Mouse (Mus musculus): Measurements from ENCODE around the gene Slc13a1. TPM values are rescaled to one million over a fixed set of nuclear protein-coding genes. Genes with fewer than 3 reads are reported as not detected.

Gene Slc13a1
- polyA plus RNA-seq, 1 experiment from 2014 or later = 0.24 TPM

GRCm38 (mm10) chr6:24059754-24060153, 108.1 kb downstream of the Slc13a1 start:
- no peak for ATAC-seq (ENCODE audit: low read depth)
- H3K4me3 ChIP-seq = no peak overlapping the region
- no peaks in the 10 kb centered on the region for H3K36me3 ChIP-seq
- H3K27me3 ChIP-seq = no peaks in the 10 kb centered on the region
- no peak overlapping the region for H3K4me2 ChIP-seq
- WGBS = 77% methylated on average over 3 of the region's 3 CpGs
- H3K9me3 ChIP-seq = no peaks in the 10 kb centered on the region
- H3K4me1 ChIP-seq (replicated peaks) = no peaks in the 10 kb centered on the region
- no peak overlapping the region for H3K27ac ChIP-seq (replicated peaks)
- H3K9ac ChIP-seq = no peak overlapping the region

GRCm38 (mm10) chr6:24055086-24055485, 112.8 kb downstream of the Slc13a1 start:
- Histone ChIP-seq H3K9me3 (no peaks in the 10 kb centered on the region), H3K9ac (no peak overlapping the region), H3K36me3 (no peaks in the 10 kb centered on the region), H3K27me3 (no peaks in the 10 kb centered on the region), H3K27ac (replicated peaks) (no peak overlapping the region), H3K4me2 (no peak overlapping the region), H3K4me3 (no peak overlapping the region), H3K4me1 (replicated peaks) (no peaks in the 10 kb centered on the region)
- WGBS = 90% methylated on average over 4 of the region's 4 CpGs
- ATAC-seq (ENCODE audit: low read depth) = no peak

- no peaks in the 10 kb centered on the region for H3K9me3 ChIP-seq
Observed at GRCm38 (mm10) chr6:24054086-24054710, 113.7 kb downstream of the Slc13a1 start.

GRCm38 (mm10) chr6:24047014-24047770, 120.7 kb downstream of the Slc13a1 start:
- Histone ChIP-seq H3K9ac (no peak overlapping the region), H3K4me1 (replicated peaks) (no peaks in the 10 kb centered on the region), H3K4me3 (no peak overlapping the region), H3K27ac (replicated peaks) (no peak overlapping the region), H3K9me3 (no peaks in the 10 kb centered on the region), H3K4me2 (no peak overlapping the region), H3K27me3 (no peaks in the 10 kb centered on the region), H3K36me3 (no peaks in the 10 kb centered on the region)
- no peak for ATAC-seq (ENCODE audit: low read depth)
- 71% methylated on average over 7 of the region's 7 CpGs for WGBS

More at GRCm38 (mm10) chr6:24054086-24054710, 113.7 kb downstream of the Slc13a1 start:
- ATAC-seq (ENCODE audit: low read depth) = no peak
- Histone ChIP-seq H3K4me2 (no peak overlapping the region), H3K9ac (no peak overlapping the region), H3K27ac (replicated peaks) (no peak overlapping the region), H3K4me3 (no peak overlapping the region), H3K4me1 (replicated peaks) (no peaks in the 10 kb centered on the region), H3K27me3 (no peaks in the 10 kb centered on the region), H3K36me3 (no peaks in the 10 kb centered on the region)
- WGBS = 94% methylated on average over 9 of the region's 9 CpGs

- Histone ChIP-seq H3K4me2 (no peak overlapping the region), H3K4me1 (replicated peaks) (no peaks in the 10 kb centered on the region), H3K4me3 (no peak overlapping the region), H3K36me3 (no peaks in the 10 kb centered on the region), H3K9me3 (no peaks in the 10 kb centered on the region), H3K9ac (no peak overlapping the region), H3K27me3 (no peaks in the 10 kb centered on the region), H3K27ac (replicated peaks) (no peak overlapping the region)
- ATAC-seq (ENCODE audit: low read depth) = no peak
Observed at GRCm38 (mm10) chr6:24043496-24043895, 124.4 kb downstream of the Slc13a1 start.

Small RNA genes lying within 50 kb of the gene (microRNA-seq; reads per million reads assigned to microRNA genes)
- not detected for gene Gm26386

Other genes with a start within 250 kb of the Slc13a1 start
- gene Tas2r118, start 198.0 kb downstream of the Slc13a1 start, polyA plus RNA-seq (2015; fragmentation: Nextera tagmentation; extraction: Ambion mirVana) = not detected in 2 replicates